Mouse (Mus musculus): ENCODE data around the gene Lrrc74b.

DNA sequence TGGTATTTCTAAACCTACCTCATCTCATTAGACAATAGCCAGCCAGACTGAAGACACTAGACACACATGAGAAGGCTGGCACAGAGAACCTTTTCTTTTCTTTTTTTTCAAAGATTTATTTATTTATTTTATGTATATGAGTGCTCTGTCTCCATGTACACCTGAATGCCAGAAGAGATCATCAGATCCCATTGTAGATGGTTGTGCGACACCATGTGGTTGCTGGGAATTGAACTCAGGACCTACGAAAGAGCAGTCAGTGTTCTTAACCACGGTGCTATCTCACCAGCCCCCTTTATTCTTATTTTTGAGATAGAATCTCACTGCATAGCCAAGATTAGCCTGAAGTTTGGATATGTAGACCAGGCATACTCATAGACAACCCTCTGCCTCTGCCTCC is 24.5 kb downstream of the Lrrc74b start:
- TF ChIP-seq CTCF (IDR thresholded peaks at IDR 0.05; ENCODE audit: extremely low read depth, insufficient read depth, insufficient read length, insufficient replicate concordance) (no peak), POLR2A (IDR thresholded peaks at IDR 0.05; ENCODE audit: low read depth, low read length) (no peak)
